Mouse (Mus musculus) forebrain, embryonic 13.5 days (tissue): ENCODE measurements around the gene Shroom3. TPM values are rescaled to one million over a fixed set of nuclear protein-coding genes. Genes with fewer than 3 reads are reported as not detected.

Source experiments
- ATAC-seq: fragments of 200-750 bp; cut with Nextera tagmentation; 2 replicates; pipeline ENCODE4 v1.8.0; 2017
- H3K27ac ChIP-seq: fragments of 300-500 bp; sonication (generic); 2 replicates; pipeline ENCODE4 v1.5.1; 2015; ENCODE audit warnings: inconsistent platforms, mild to moderate bottlenecking, moderate library complexity
- H3K27me3 ChIP-seq: fragments of 300-500 bp; sonication (generic); 2 replicates; pipeline ENCODE4 v1.6.1; 2015; ENCODE audit warnings: mild to moderate bottlenecking, inconsistent platforms
- H3K36me3 ChIP-seq: fragments of 300-500 bp; sonication (generic); 2 replicates; pipeline ENCODE4 v1.6.1; 2015; ENCODE audit warnings: mild to moderate bottlenecking, inconsistent platforms; ENCODE audit not compliant: poor library complexity, severe bottlenecking
- H3K4me1 ChIP-seq: fragments of 300-500 bp; sonication (generic); 2 replicates; pipeline ENCODE4 v1.6.1; 2015; ENCODE audit warnings: inconsistent platforms
- H3K4me2 ChIP-seq: fragments of 300-500 bp; sonication (generic); 2 replicates; pipeline ENCODE4 v1.6.1; 2015; ENCODE audit warnings: inconsistent platforms, mild to moderate bottlenecking, moderate library complexity
- H3K4me3 ChIP-seq: fragments of 300-500 bp; sonication (generic); 2 replicates; pipeline ENCODE4 v1.5.1; 2015; ENCODE audit warnings: mild to moderate bottlenecking, inconsistent platforms
- H3K9ac ChIP-seq: fragments of 300-500 bp; sonication (generic); 2 replicates; pipeline ENCODE4 v1.6.1; 2015; ENCODE audit warnings: mild to moderate bottlenecking, inconsistent platforms
- H3K9me3 ChIP-seq: fragments of 300-500 bp; sonication (generic); replicated peaks from 2 replicates; pipeline ENCODE4 v1.6.1; 2016; ENCODE audit warnings: inconsistent platforms
- WGBS: fragments of 180-500 bp; shearing (Covaris S2); methylation state at CpG from one replicate; pipeline ENCODE4 v1.1.7; 2015; 5-methylcytosine and 5-hydroxymethylcytosine counted together
- polyA plus RNA-seq: library from polyadenylated mRNA; unstranded; fragments of >200 nt; fragmentation: Nextera tagmentation; extraction: Ambion mirVana; gene quantifications from 2 replicates; pipeline ENCODE4 v1.2.1, GENCODE M21; 2015

Shroom3 gene
- polyA plus RNA-seq, 1 experiment from 2014 or later: 3.7 TPM

DNA sequence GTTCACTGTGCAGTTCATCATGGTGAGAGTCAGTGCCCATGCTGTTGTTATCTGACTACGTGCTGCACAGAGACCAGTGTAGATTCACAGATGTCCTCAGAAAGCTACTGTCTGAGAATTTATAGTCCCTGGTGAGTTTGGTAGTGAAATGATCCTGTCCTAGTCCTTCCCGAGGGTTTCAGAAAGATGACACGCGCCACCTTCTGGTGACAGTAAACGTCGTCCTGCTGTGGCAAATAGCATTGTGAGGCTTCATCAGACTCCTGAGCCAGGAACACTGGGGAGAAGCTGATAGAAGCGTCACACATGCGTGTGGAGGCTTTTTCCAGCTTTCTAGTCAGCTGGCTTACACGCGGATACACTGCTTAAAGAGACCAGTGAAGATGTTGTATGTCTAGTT lies 271.1 kb downstream of the Shroom3 start:
- Histone ChIP-seq H3K4me3 (no peak overlapping the region), H3K4me1 (peaks cover 5% of the 10 kb centered on the region), H3K36me3 (peaks cover 73% of the 10 kb centered on the region), H3K27ac (no peak overlapping the region), H3K9ac (no peak overlapping the region), H3K4me2 (no peak overlapping the region), H3K27me3 (no peaks in the 10 kb centered on the region), H3K9me3 (no peaks in the 10 kb centered on the region)
- ATAC-seq: peak; percentile 69
- 39% methylated on average over 10 of the region's 10 CpGs for whole genome bisulfite sequencing

- no peak overlapping the region for H3K4me2 ChIP-seq
- WGBS: 67% methylated on average over 6 of the region's 6 CpGs
- H3K4me1 ChIP-seq: no peaks in the 10 kb centered on the region
- no peak overlapping the region for H3K9ac ChIP-seq
- H3K9me3 ChIP-seq: no peaks in the 10 kb centered on the region
- no peak overlapping the region for H3K27ac ChIP-seq
- no peak; the same call in 1 of the 2 replicates for ATAC-seq
- no peaks in the 10 kb centered on the region for H3K27me3 ChIP-seq
- H3K4me3 ChIP-seq: no peak overlapping the region
- H3K36me3 ChIP-seq: peaks cover 72% of the 10 kb centered on the region
These were observed 271.7 kb downstream of the Shroom3 start for GRCm38 (mm10) chr5:92954827-92955475.

DNA sequence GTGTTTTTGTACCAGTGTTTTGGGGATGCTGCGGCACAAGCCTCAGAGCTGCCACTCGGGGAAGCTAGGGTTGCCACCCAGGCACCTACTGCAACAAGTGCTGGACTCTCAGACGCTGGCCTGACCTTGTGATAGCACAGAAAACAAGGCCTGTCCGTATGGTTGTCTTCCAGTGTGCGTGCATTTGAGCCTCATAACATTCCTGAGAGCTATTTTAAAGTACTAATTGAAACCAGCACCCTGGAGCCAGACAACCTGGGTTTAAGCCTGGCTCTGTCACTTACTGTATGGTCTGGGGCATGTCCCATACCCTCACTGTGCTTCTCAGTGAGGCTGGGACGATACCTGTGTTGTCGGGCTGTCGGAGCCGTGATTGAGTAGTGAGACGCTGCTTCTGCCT lies 276.1 kb downstream of the Shroom3 start:
- Histone ChIP-seq H3K9me3 (no peaks in the 10 kb centered on the region), H3K4me3 (no peak overlapping the region), H3K9ac (no peak overlapping the region), H3K36me3 (peaks cover 53% of the 10 kb centered on the region), H3K27ac (no peak overlapping the region), H3K4me2 (no peak overlapping the region), H3K4me1 (peaks cover 8% of the 10 kb centered on the region; the same call in 1 of the 2 replicates), H3K27me3 (no peaks in the 10 kb centered on the region)
- WGBS: 95% methylated on average over 10 of the region's 10 CpGs
- no peak for ATAC-seq

- H3K9me3 ChIP-seq: no peaks in the 10 kb centered on the region
- H3K4me3 ChIP-seq: no peak overlapping the region
- no peak overlapping the region for H3K9ac ChIP-seq
- 75% methylated on average over 9 of the region's 9 CpGs for WGBS
- H3K27me3 ChIP-seq: no peaks in the 10 kb centered on the region
- H3K27ac ChIP-seq: no peak overlapping the region
- peaks cover 8% of the 10 kb centered on the region; the same call in 1 of the 2 replicates for H3K4me1 ChIP-seq
- H3K4me2 ChIP-seq: no peak overlapping the region
- no peak for ATAC-seq
- H3K36me3 ChIP-seq: peaks cover 57% of the 10 kb centered on the region
These were observed 276.5 kb downstream of the Shroom3 start for GRCm38 (mm10) chr5:92959708-92960107.

- Histone ChIP-seq H3K9ac (no peak overlapping the region), H3K36me3 (peaks cover 58% of the 10 kb centered on the region), H3K4me1 (peaks cover 8% of the 10 kb centered on the region; the same call in 1 of the 2 replicates), H3K27me3 (no peaks in the 10 kb centered on the region), H3K4me2 (no peak overlapping the region), H3K27ac (no peak overlapping the region), H3K4me3 (no peak overlapping the region), H3K9me3 (no peaks in the 10 kb centered on the region)
- WGBS: 61% methylated on average over 11 of the region's 11 CpGs
- no peak for ATAC-seq
These were observed 278.1 kb downstream of the Shroom3 start for GRCm38 (mm10) chr5:92961353-92961752.

GRCm38 (mm10) chr5:92961770-92962231 lies 278.6 kb downstream of the Shroom3 start:
- no peak overlapping the region for H3K27ac ChIP-seq
- peaks cover 8% of the 10 kb centered on the region; the same call in 1 of the 2 replicates for H3K4me1 ChIP-seq
- peaks cover 55% of the 10 kb centered on the region for H3K36me3 ChIP-seq
- no peak overlapping the region for H3K4me2 ChIP-seq
- no peaks in the 10 kb centered on the region for H3K27me3 ChIP-seq
- no peaks in the 10 kb centered on the region for H3K9me3 ChIP-seq
- WGBS: 77% methylated on average over 7 of the region's 7 CpGs
- ATAC-seq: no peak
- no peak overlapping the region for H3K4me3 ChIP-seq
- H3K9ac ChIP-seq: no peak overlapping the region

DNA sequence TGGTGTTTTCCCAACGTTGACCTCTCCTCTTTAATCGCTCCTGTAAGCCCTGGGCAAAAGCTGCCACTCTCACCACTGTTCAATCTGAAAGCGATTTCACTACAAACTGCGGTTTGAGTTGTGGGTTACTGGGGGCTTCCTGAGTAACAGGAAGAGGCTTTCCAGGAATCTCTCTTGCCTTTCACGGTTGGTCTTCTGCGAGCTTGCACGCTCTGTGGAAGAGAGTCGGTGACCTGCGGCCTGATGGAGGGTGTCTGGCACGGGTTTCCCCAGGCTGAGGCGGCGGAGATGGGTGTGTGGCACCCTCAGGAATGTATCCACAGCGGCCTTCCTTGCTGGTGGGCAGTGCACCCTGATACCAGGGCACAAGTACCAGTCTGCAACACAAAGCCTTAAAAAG lies 281.5 kb downstream of the Shroom3 start:
- ATAC-seq: no peak
- no peak overlapping the region for H3K9ac ChIP-seq
- WGBS: 88% methylated on average over 13 of the region's 13 CpGs

DNA sequence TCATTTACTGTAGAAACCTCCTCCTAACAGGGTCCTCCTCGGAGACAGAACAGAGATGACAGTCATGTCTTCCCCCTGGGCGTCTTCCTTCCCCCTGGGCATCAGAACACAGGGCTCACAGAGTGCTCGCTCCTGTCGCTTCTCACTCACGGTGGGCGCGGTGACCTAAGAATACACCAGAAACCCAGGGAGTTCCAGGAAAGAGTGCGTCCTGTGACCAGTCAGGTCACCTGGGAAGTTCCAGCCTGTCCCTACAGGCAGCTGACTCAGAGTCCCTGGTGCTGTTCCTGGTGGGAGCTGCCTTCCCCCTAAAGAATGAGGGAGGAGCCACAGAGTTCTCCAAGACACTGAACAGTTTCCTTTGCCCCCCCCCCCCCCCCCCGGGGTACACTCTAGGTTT lies 283.9 kb downstream of the Shroom3 start:
- ATAC-seq: no peak
- no peaks in the 10 kb centered on the region for H3K27me3 ChIP-seq
- H3K9ac ChIP-seq: no peak overlapping the region
- H3K4me3 ChIP-seq: no peak overlapping the region
- H3K4me2 ChIP-seq: no peak overlapping the region
- no peaks in the 10 kb centered on the region for H3K4me1 ChIP-seq
- WGBS: 85% methylated on average over 9 of the region's 9 CpGs
- no peaks in the 10 kb centered on the region for H3K9me3 ChIP-seq
- H3K27ac ChIP-seq: no peak overlapping the region
- peaks cover 34% of the 10 kb centered on the region for H3K36me3 ChIP-seq

More for the DNA sequence above, 281.5 kb downstream of the Shroom3 start:
- peaks cover 36% of the 10 kb centered on the region for H3K36me3 ChIP-seq
- no peak overlapping the region for H3K27ac ChIP-seq
- H3K27me3 ChIP-seq: no peaks in the 10 kb centered on the region
- H3K9me3 ChIP-seq: no peaks in the 10 kb centered on the region
- H3K4me1 ChIP-seq: peaks cover 8% of the 10 kb centered on the region; the same call in 1 of the 2 replicates
- no peak overlapping the region for H3K4me3 ChIP-seq
- H3K4me2 ChIP-seq: no peak overlapping the region

- Histone ChIP-seq H3K36me3 (peaks cover 28% of the 10 kb centered on the region), H3K4me1 (no peaks in the 10 kb centered on the region), H3K27me3 (no peaks in the 10 kb centered on the region), H3K4me2 (no peak overlapping the region), H3K9me3 (no peaks in the 10 kb centered on the region), H3K4me3 (no peak overlapping the region), H3K27ac (no peak overlapping the region), H3K9ac (no peak overlapping the region)
- no peak for ATAC-seq
- whole genome bisulfite sequencing: 88% methylated on average over 3 of the region's 3 CpGs
These were observed 284.7 kb downstream of the Shroom3 start for GRCm38 (mm10) chr5:92967906-92968305.

- H3K36me3 ChIP-seq: peaks cover 18% of the 10 kb centered on the region
- H3K4me1 ChIP-seq: no peaks in the 10 kb centered on the region
- no peak overlapping the region for H3K4me2 ChIP-seq
- H3K9me3 ChIP-seq: no peaks in the 10 kb centered on the region
- H3K27ac ChIP-seq: no peak overlapping the region
- H3K27me3 ChIP-seq: no peaks in the 10 kb centered on the region
- no peak overlapping the region for H3K4me3 ChIP-seq
- no peak overlapping the region for H3K9ac ChIP-seq
- no peak for ATAC-seq
- 79% methylated on average over 8 of the region's 8 CpGs for WGBS
These were observed 286.2 kb downstream of the Shroom3 start for GRCm38 (mm10) chr5:92969443-92969842.

DNA sequence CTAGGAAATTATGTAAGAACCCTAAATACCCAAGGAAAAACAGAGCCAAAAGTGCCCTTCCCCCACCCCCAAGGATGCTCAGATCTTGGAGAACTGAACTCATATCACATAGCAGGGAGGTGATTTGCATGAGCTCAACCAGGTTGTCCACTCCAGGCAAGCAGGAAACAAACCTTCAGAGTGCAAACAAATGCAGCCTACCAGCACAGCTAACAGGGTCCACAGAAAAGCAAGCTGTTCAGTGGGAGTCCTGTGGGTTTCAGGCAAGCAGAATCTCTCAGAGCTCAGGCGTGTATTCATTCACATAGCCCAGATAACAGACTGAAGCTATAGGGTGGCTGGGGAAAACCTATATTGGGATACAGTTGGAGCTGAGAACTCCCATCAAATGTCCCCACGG lies 286.7 kb downstream of the Shroom3 start:
- Histone ChIP-seq H3K36me3 (peaks cover 13% of the 10 kb centered on the region), H3K27ac (0 out of 2 replicates have a peak overlapping the region, but pooled peaks have one; percentile 2), H3K4me3 (no peak overlapping the region), H3K4me1 (no peaks in the 10 kb centered on the region), H3K27me3 (no peaks in the 10 kb centered on the region), H3K9ac (no peak overlapping the region), H3K4me2 (no peak overlapping the region), H3K9me3 (no peaks in the 10 kb centered on the region)
- WGBS: 69% methylated on average over 2 of the region's 2 CpGs
- no peak for ATAC-seq

- Histone ChIP-seq H3K9ac (no peak overlapping the region), H3K4me3 (no peak overlapping the region), H3K4me2 (no peak overlapping the region), H3K27ac (no peak overlapping the region), H3K36me3 (peaks cover 10% of the 10 kb centered on the region), H3K9me3 (no peaks in the 10 kb centered on the region), H3K4me1 (no peaks in the 10 kb centered on the region), H3K27me3 (no peaks in the 10 kb centered on the region)
- ATAC-seq: no peak
- WGBS: 29% methylated on average over 7 of the region's 7 CpGs
These were observed 287.2 kb downstream of the Shroom3 start for GRCm38 (mm10) chr5:92970480-92970879.

GRCm38 (mm10) chr5:92980393-92980792 lies 297.2 kb downstream of the Shroom3 start:
- H3K27me3 ChIP-seq: no peaks in the 10 kb centered on the region
- H3K9ac ChIP-seq: no peak overlapping the region
- no peaks in the 10 kb centered on the region for H3K4me1 ChIP-seq
- no peak overlapping the region for H3K4me2 ChIP-seq
- H3K9me3 ChIP-seq: no peaks in the 10 kb centered on the region
- no peak overlapping the region for H3K4me3 ChIP-seq
- no peak overlapping the region for H3K27ac ChIP-seq
- 85% methylated on average over 6 of the region's 6 CpGs for WGBS
- no peaks in the 10 kb centered on the region for H3K36me3 ChIP-seq
- ATAC-seq: no peak
